Mouse (Mus musculus): ENCODE measurements around the gene Nlrc4. TPM values are rescaled to one million over a fixed set of nuclear protein-coding genes. Genes with fewer than 3 reads are reported as not detected.

The Nlrc4 gene
- polyA plus RNA-seq, 1 experiment from 2014 or later, result 0.30 TPM

- no peak for ATAC-seq (ENCODE audit: insufficient number of reproducible peaks, insufficient read depth, low FRiP score, low read depth)
- no peaks in the 10 kb centered on the region for H3K27me3 ChIP-seq (ENCODE audit: control insufficient read depth, insufficient read depth, low read length)
- H3K27ac ChIP-seq (replicated peaks in 1 of 2; ENCODE audit: control insufficient read depth in 1 of 2, insufficient read depth in 1 of 2, low read depth in 2 of 2, low read length in 2 of 2), result no peak overlapping the region
- no peak overlapping the region for H3K9ac ChIP-seq (ENCODE audit: low read length)
- no peaks in the 10 kb centered on the region for H3K9me3 ChIP-seq (ENCODE audit: control insufficient read depth, low read length)
- no peak overlapping the region for H3K4me2 ChIP-seq (ENCODE audit: low read length)
- peaks cover 86% of the 10 kb centered on the region for H3K36me3 ChIP-seq (ENCODE audit: control insufficient read depth, insufficient read depth, low read length)
- H3K4me1 ChIP-seq (ENCODE audit: control insufficient read depth in 2 of 2, insufficient read depth in 2 of 2, low read length in 2 of 2), result no peaks in the 10 kb centered on the region; a peak in 1 of 4 replicates
- WGBS, result 72% methylated on average over 8 of the region's 8 CpGs
- H3K4me3 ChIP-seq (ENCODE audit: control insufficient read depth in 1 of 2, insufficient read depth in 1 of 2, low read depth in 1 of 2, low read length in 2 of 2), result no peak overlapping the region
Observed at GRCm38 (mm10) chr17:74406487-74406886, 52.5 kb downstream of the Nlrc4 start.

GRCm38 (mm10) chr17:74402486-74403222 lies 56.3 kb downstream of the Nlrc4 start:
- H3K27me3 ChIP-seq (ENCODE audit: control insufficient read depth, insufficient read depth, low read length), result no peaks in the 10 kb centered on the region
- no peak for ATAC-seq (ENCODE audit: insufficient number of reproducible peaks, insufficient read depth, low FRiP score, low read depth)
- no peaks in the 10 kb centered on the region for H3K4me1 ChIP-seq (ENCODE audit: control insufficient read depth in 2 of 2, insufficient read depth in 2 of 2, low read length in 2 of 2)
- 90% methylated on average over 12 of the region's 12 CpGs for WGBS
- no peaks in the 10 kb centered on the region for H3K9me3 ChIP-seq (ENCODE audit: control insufficient read depth, low read length)
- H3K27ac ChIP-seq (replicated peaks in 1 of 2; ENCODE audit: control insufficient read depth in 1 of 2, insufficient read depth in 1 of 2, low read depth in 2 of 2, low read length in 2 of 2), result no peak overlapping the region
- no peak overlapping the region for H3K9ac ChIP-seq (ENCODE audit: low read length)
- no peak overlapping the region for H3K4me3 ChIP-seq (ENCODE audit: control insufficient read depth in 1 of 2, insufficient read depth in 1 of 2, low read depth in 1 of 2, low read length in 2 of 2)
- peaks cover 63% of the 10 kb centered on the region for H3K36me3 ChIP-seq (ENCODE audit: control insufficient read depth, insufficient read depth, low read length)
- no peak overlapping the region for H3K4me2 ChIP-seq (ENCODE audit: low read length)

- ATAC-seq (ENCODE audit: insufficient number of reproducible peaks, insufficient read depth, low FRiP score, low read depth), result no peak
- no peak overlapping the region for H3K4me3 ChIP-seq (ENCODE audit: control insufficient read depth in 1 of 2, insufficient read depth in 1 of 2, low read depth in 1 of 2, low read length in 2 of 2)
- H3K36me3 ChIP-seq (ENCODE audit: control insufficient read depth, insufficient read depth, low read length), result peaks cover 12% of the 10 kb centered on the region
- no peak overlapping the region for H3K9ac ChIP-seq (ENCODE audit: low read length)
- peaks cover 0 to 9% of the 10 kb centered on the region in 2 experiments; a peak in 2 of 4 replicates for H3K4me1 ChIP-seq (ENCODE audit: control insufficient read depth in 2 of 2, insufficient read depth in 2 of 2, low read length in 2 of 2)
- no peak overlapping the region for H3K27ac ChIP-seq (replicated peaks in 1 of 2; ENCODE audit: control insufficient read depth in 1 of 2, insufficient read depth in 1 of 2, low read depth in 2 of 2, low read length in 2 of 2)
- H3K4me2 ChIP-seq (ENCODE audit: low read length), result no peak overlapping the region
- no peaks in the 10 kb centered on the region for H3K9me3 ChIP-seq (ENCODE audit: control insufficient read depth, low read length)
- H3K27me3 ChIP-seq (ENCODE audit: control insufficient read depth, insufficient read depth, low read length), result no peaks in the 10 kb centered on the region
- 84% methylated on average over 2 of the region's 2 CpGs for WGBS
Observed at GRCm38 (mm10) chr17:74397173-74397572, 61.8 kb downstream of the Nlrc4 start.

DNA sequence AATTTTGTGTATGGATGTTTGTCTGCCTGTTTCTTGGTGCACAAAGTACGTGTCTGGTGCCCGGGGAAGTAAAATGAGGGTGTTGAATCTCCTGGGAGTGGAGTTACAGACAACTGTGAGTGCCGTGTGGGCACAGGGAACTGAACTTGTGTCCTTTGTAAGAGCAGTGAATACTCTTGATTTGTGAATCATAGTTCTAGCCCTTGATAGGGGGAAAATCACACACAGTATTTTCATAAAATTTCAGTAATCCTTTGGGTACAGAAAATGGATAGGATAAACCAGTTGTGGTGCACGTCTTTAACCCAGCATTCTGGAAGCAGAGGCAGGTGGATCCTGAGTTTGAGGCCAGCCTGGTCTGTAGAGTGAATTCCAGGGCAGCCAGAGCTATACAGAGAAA lies 62.2 kb downstream of the Nlrc4 start:
- H3K4me1 ChIP-seq (ENCODE audit: control insufficient read depth in 2 of 2, insufficient read depth in 2 of 2, low read length in 2 of 2), result peaks cover 0 to 9% of the 10 kb centered on the region in 2 experiments; a peak in 2 of 4 replicates
- H3K4me3 ChIP-seq (ENCODE audit: control insufficient read depth in 1 of 2, insufficient read depth in 1 of 2, low read depth in 1 of 2, low read length in 2 of 2), result no peak overlapping the region
- no peaks in the 10 kb centered on the region for H3K27me3 ChIP-seq (ENCODE audit: control insufficient read depth, insufficient read depth, low read length)
- H3K9me3 ChIP-seq (ENCODE audit: control insufficient read depth, low read length), result no peaks in the 10 kb centered on the region
- 0 out of 2 replicates have a peak overlapping the region, but pooled peaks have one; percentile 93 for H3K9ac ChIP-seq (ENCODE audit: low read length)
- H3K27ac ChIP-seq (replicated peaks in 1 of 2; ENCODE audit: control insufficient read depth in 1 of 2, insufficient read depth in 1 of 2, low read depth in 2 of 2, low read length in 2 of 2), result no peak overlapping the region
- peak overlapping the region; percentile 84 for H3K4me2 ChIP-seq (ENCODE audit: low read length)
- H3K36me3 ChIP-seq (ENCODE audit: control insufficient read depth, insufficient read depth, low read length), result peaks cover 8% of the 10 kb centered on the region
- ATAC-seq (ENCODE audit: insufficient number of reproducible peaks, insufficient read depth, low FRiP score, low read depth), result no peak
- 78% methylated on average over 4 of the region's 4 CpGs for WGBS

GRCm38 (mm10) chr17:74395383-74396065 lies 63.4 kb downstream of the Nlrc4 start, which contains the start of gene Slc30a6:
Slc30a6 (plus strand) TSS chr17:74395608.
- WGBS, result under 1% methylated on average over 41 of the region's 41 CpGs
- H3K27me3 ChIP-seq (ENCODE audit: control insufficient read depth, insufficient read depth, low read length), result no peaks in the 10 kb centered on the region
- peak within 1 kb of the TSS; percentile 88 to 94 for H3K4me3 ChIP-seq (ENCODE audit: control insufficient read depth in 1 of 2, insufficient read depth in 1 of 2, low read depth in 1 of 2, low read length in 2 of 2)
- H3K36me3 ChIP-seq (ENCODE audit: control insufficient read depth, insufficient read depth, low read length), result no peaks in the 10 kb centered on the region
- peak within 1 kb of the TSS; percentile 93 for H3K9ac ChIP-seq (ENCODE audit: low read length)
- H3K4me2 ChIP-seq (ENCODE audit: low read length), result peak within 1 kb of the TSS; percentile 84
- ATAC-seq (ENCODE audit: insufficient number of reproducible peaks, insufficient read depth, low FRiP score, low read depth), result peak; percentile 97
- peaks cover 0 to 9% of the 10 kb centered on the region in 2 experiments; a peak in 2 of 4 replicates for H3K4me1 ChIP-seq (ENCODE audit: control insufficient read depth in 2 of 2, insufficient read depth in 2 of 2, low read length in 2 of 2)
- H3K9me3 ChIP-seq (ENCODE audit: control insufficient read depth, low read length), result no peaks in the 10 kb centered on the region
- H3K27ac ChIP-seq (replicated peaks in 1 of 2; ENCODE audit: control insufficient read depth in 1 of 2, insufficient read depth in 1 of 2, low read depth in 2 of 2, low read length in 2 of 2), result peak within 1 kb of the TSS; percentile 70 to 75

- Histone ChIP-seq H3K9me3 (ENCODE audit: control insufficient read depth, low read length) (no peaks in the 10 kb centered on the region), H3K4me1 (ENCODE audit: control insufficient read depth in 2 of 2, insufficient read depth in 2 of 2, low read length in 2 of 2) (peaks cover 0 to 9% of the 10 kb centered on the region in 2 experiments; a peak in 2 of 4 replicates), H3K4me2 (ENCODE audit: low read length) (peak overlapping the region; percentile 71), H3K27ac (replicated peaks in 1 of 2; ENCODE audit: control insufficient read depth in 1 of 2, insufficient read depth in 1 of 2, low read depth in 2 of 2, low read length in 2 of 2) (peak overlapping the region; percentile 13 to 64; a peak in 2 of 4 replicates), H3K27me3 (ENCODE audit: control insufficient read depth, insufficient read depth, low read length) (no peaks in the 10 kb centered on the region), H3K9ac (ENCODE audit: low read length) (peak overlapping the region; percentile 71), H3K36me3 (ENCODE audit: control insufficient read depth, insufficient read depth, low read length) (no peaks in the 10 kb centered on the region), H3K4me3 (ENCODE audit: control insufficient read depth in 1 of 2, insufficient read depth in 1 of 2, low read depth in 1 of 2, low read length in 2 of 2) (peak overlapping the region; percentile 35 to 88)
- ATAC-seq (ENCODE audit: insufficient number of reproducible peaks, insufficient read depth, low FRiP score, low read depth), result no peak; the same call in 1 of the 2 replicates
- WGBS, result 21% methylated on average over 16 of the region's 16 CpGs
Observed at GRCm38 (mm10) chr17:74394855-74395254, 64.1 kb downstream of the Nlrc4 start.

DNA sequence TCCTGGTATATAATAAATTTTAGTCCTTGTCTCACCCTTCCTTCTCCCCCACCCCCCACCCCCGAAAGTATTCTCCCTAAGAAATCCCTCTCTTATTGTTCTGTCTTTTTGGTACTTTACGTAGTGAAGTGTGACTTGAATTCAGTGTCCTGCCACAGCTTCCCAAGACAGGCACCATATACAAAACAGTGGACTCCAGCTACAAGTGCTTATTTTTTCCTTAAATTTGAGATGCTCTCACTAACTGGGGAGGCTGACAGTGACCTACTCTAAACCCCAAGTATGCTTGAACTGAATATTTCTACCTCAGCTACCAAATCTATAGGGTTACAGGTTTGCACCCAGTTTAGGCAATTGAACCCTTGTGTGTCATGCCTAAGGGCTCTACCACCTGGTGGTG lies 64.6 kb downstream of the Nlrc4 start:
- H3K4me2 ChIP-seq (ENCODE audit: low read length), result peak overlapping the region; percentile 71; the same call in 1 of the 2 replicates
- ATAC-seq (ENCODE audit: insufficient number of reproducible peaks, insufficient read depth, low FRiP score, low read depth), result no peak
- H3K4me3 ChIP-seq (ENCODE audit: control insufficient read depth in 1 of 2, insufficient read depth in 1 of 2, low read depth in 1 of 2, low read length in 2 of 2), result no peak overlapping the region
- H3K36me3 ChIP-seq (ENCODE audit: control insufficient read depth, insufficient read depth, low read length), result 0 out of 2 replicates have a peak, but pooled peaks cover 2% of the 10 kb centered on the region
- H3K9me3 ChIP-seq (ENCODE audit: control insufficient read depth, low read length), result no peaks in the 10 kb centered on the region
- H3K27ac ChIP-seq (replicated peaks in 1 of 2; ENCODE audit: control insufficient read depth in 1 of 2, insufficient read depth in 1 of 2, low read depth in 2 of 2, low read length in 2 of 2), result no peak overlapping the region
- H3K4me1 ChIP-seq (ENCODE audit: control insufficient read depth in 2 of 2, insufficient read depth in 2 of 2, low read length in 2 of 2), result peaks cover 0 to 9% of the 10 kb centered on the region in 2 experiments; a peak in 2 of 4 replicates
- 89% methylated on average over 2 of the region's 2 CpGs for WGBS
- no peaks in the 10 kb centered on the region for H3K27me3 ChIP-seq (ENCODE audit: control insufficient read depth, insufficient read depth, low read length)
- no peak overlapping the region for H3K9ac ChIP-seq (ENCODE audit: low read length)
